Mouse (Mus musculus): Measurements from ENCODE around the gene Shprh.

GRCm38 (mm10) chr10:11145580-11145979 is 3.6 kb upstream of the Shprh start:
- TF ChIP-seq CTCF (IDR thresholded peaks at IDR 0.05; ENCODE audit: control insufficient read depth, insufficient read depth, low read length), result no peak
- TF ChIP-seq POLR2A (IDR thresholded peaks at IDR 0.05; ENCODE audit: borderline replicate concordance, control insufficient read depth, low read depth, low read length), result no peak
